Mouse (Mus musculus): ENCODE results near the gene Tm4sf19. TPM values are rescaled to one million over a fixed set of nuclear protein-coding genes. Genes with fewer than 3 reads are reported as not detected.
"Not testable (repeated sequence)": the region's sequence is repeated elsewhere in the genome, so short reads cannot be mapped to it uniquely, and the experiment has no call there.

Tm4sf19 gene
- total RNA-seq, 2 experiments from 2014 or later: not detected

- DNase-seq: peak; percentile 69
- no peak for TF ChIP-seq CTCF (IDR thresholded peaks at IDR 0.05)
- peak overlapping the region; percentile 31 for H3K4me3 ChIP-seq
- peak overlapping the region; percentile 93 for H3K27ac ChIP-seq
- intact Hi-C loops (cut with DNase I): loop anchor here (5.0 kb wide), 2 partner anchors 102 to 157 kb away; partner anchors contain the start of genes Rnf168 and Ubxn7
Observed at GRCm38 (mm10) chr16:32434066-32434465, 33.8 kb downstream of the Tm4sf19 start.

- H3K27ac ChIP-seq: peak overlapping the region; percentile 93
- no peak overlapping the region for H3K4me3 ChIP-seq
- TF ChIP-seq CTCF (IDR thresholded peaks at IDR 0.05): no peak
- DNase-seq: no peak
- intact Hi-C loops (cut with DNase I): loop anchor here (5.0 kb wide), 2 partner anchors 102 to 157 kb away; partner anchors contain the start of genes Rnf168 and Ubxn7
Observed at GRCm38 (mm10) chr16:32434691-32435090, 34.4 kb downstream of the Tm4sf19 start.

- Histone ChIP-seq H3K4me3 (no peak overlapping the region), H3K27ac (peak overlapping the region; percentile 93)
- intact Hi-C loops (cut with DNase I): no loop called here
- no peak for DNase-seq
- no peak for TF ChIP-seq CTCF (IDR thresholded peaks at IDR 0.05)
Observed at GRCm38 (mm10) chr16:32436657-32437056, 36.4 kb downstream of the Tm4sf19 start.

- H3K27ac ChIP-seq: peak overlapping the region; percentile 93
- TF ChIP-seq CTCF (IDR thresholded peaks at IDR 0.05): no peak
- DNase-seq: peak; percentile 40
- no peak overlapping the region for H3K4me3 ChIP-seq
- intact Hi-C loops (cut with DNase I): no loop called here
Observed at GRCm38 (mm10) chr16:32437266-32437665, 37.0 kb downstream of the Tm4sf19 start.

GRCm38 (mm10) chr16:32441432-32441831 lies 41.1 kb downstream of the Tm4sf19 start:
- Histone ChIP-seq H3K4me3 (no peak overlapping the region), H3K27ac (peak overlapping the region; percentile 17; the same call in 1 of the 2 replicates)
- intact Hi-C loops (cut with DNase I): no loop called here
- no peak for TF ChIP-seq CTCF (IDR thresholded peaks at IDR 0.05)
- DNase-seq: no peak

GRCm38 (mm10) chr16:32444615-32445014 lies 44.3 kb downstream of the Tm4sf19 start:
- DNase-seq; H3K27ac ChIP-seq; intact Hi-C loops (cut with DNase I); H3K4me3 ChIP-seq: not testable (repeated sequence)

- intact Hi-C loops (cut with DNase I): no loop called here
- Histone ChIP-seq H3K27ac (0 out of 2 replicates have a peak overlapping the region, but pooled peaks have one; percentile 20), H3K4me3 (no peak overlapping the region)
- DNase-seq: no peak
- TF ChIP-seq CTCF (IDR thresholded peaks at IDR 0.05): no peak
Observed at GRCm38 (mm10) chr16:32445558-32445957, 45.3 kb downstream of the Tm4sf19 start.

GRCm38 (mm10) chr16:32446563-32447138 lies 46.3 kb downstream of the Tm4sf19 start:
- no peak for TF ChIP-seq CTCF (IDR thresholded peaks at IDR 0.05)

GRCm38 (mm10) chr16:32449665-32450064 lies 49.4 kb downstream of the Tm4sf19 start:
- DNase-seq: no peak
- TF ChIP-seq CTCF (IDR thresholded peaks at IDR 0.05): no peak
- intact Hi-C loops (cut with DNase I): no loop called here
- Histone ChIP-seq H3K4me3 (no peak overlapping the region), H3K27ac (0 out of 2 replicates have a peak overlapping the region, but pooled peaks have one; percentile 10)

More at GRCm38 (mm10) chr16:32446563-32447138, 46.3 kb downstream of the Tm4sf19 start:
- DNase-seq: no peak
- no peak overlapping the region for H3K27ac ChIP-seq
- H3K4me3 ChIP-seq: no peak overlapping the region
- intact Hi-C loops (cut with DNase I): no loop called here

- no peak overlapping the region for H3K4me3 ChIP-seq
- H3K27ac ChIP-seq: no peak overlapping the region
- TF ChIP-seq CTCF (IDR thresholded peaks at IDR 0.05): no peak
- intact Hi-C loops (cut with DNase I): no loop called here
- DNase-seq: no peak
Observed at GRCm38 (mm10) chr16:32450133-32450532, 49.8 kb downstream of the Tm4sf19 start.

- no peak for TF ChIP-seq CTCF (IDR thresholded peaks at IDR 0.05)
- Histone ChIP-seq H3K4me3 (no peak overlapping the region), H3K27ac (no peak overlapping the region)
- intact Hi-C loops (cut with DNase I): no loop called here
- no peak for DNase-seq
Observed at GRCm38 (mm10) chr16:32453102-32453501, 52.8 kb downstream of the Tm4sf19 start.

GRCm38 (mm10) chr16:32454646-32455045 lies 54.3 kb downstream of the Tm4sf19 start:
- DNase-seq: no peak
- no peak for TF ChIP-seq CTCF (IDR thresholded peaks at IDR 0.05)
- Histone ChIP-seq H3K4me3 (no peak overlapping the region), H3K27ac (no peak overlapping the region)
- intact Hi-C loops (cut with DNase I): loop anchor here (5.0 kb wide), 1 partner anchor 187 kb away; no protein-coding TSS in a partner anchor

- TF ChIP-seq CTCF (IDR thresholded peaks at IDR 0.05): no peak
- no peak overlapping the region for H3K4me3 ChIP-seq
Observed at GRCm38 (mm10) chr16:32456086-32456485, 55.8 kb downstream of the Tm4sf19 start.

GRCm38 (mm10) chr16:32456761-32457160 lies 56.5 kb downstream of the Tm4sf19 start:
- DNase-seq: no peak
- Histone ChIP-seq H3K4me3 (no peak overlapping the region), H3K27ac (peak overlapping the region; percentile 82; the same call in 1 of the 2 replicates)
- TF ChIP-seq CTCF (IDR thresholded peaks at IDR 0.05): no peak
- intact Hi-C loops (cut with DNase I): loop anchor here (2.0 to 5.0 kb wide), 2 partner anchors 84 to 189 kb away; no protein-coding TSS in a partner anchor

More at GRCm38 (mm10) chr16:32456086-32456485, 55.8 kb downstream of the Tm4sf19 start:
- no peak overlapping the region for H3K27ac ChIP-seq
- no peak for DNase-seq
- intact Hi-C loops (cut with DNase I): loop anchor here (2.0 to 5.0 kb wide), 2 partner anchors 83 to 189 kb away; no protein-coding TSS in a partner anchor

Other genes with a start within 250 kb of the Tm4sf19 start
- gene Nrros, start 234.9 kb upstream of the Tm4sf19 start, total RNA-seq (2021): 1 to 10 TPM; 1.6 TPM
- not detected for gene Bex6, start 220.7 kb upstream of the Tm4sf19 start, total RNA-seq (2021)
- gene Fbxo45, start 153.3 kb upstream of the Tm4sf19 start, total RNA-seq (2021): 10 to 100 TPM; 15.1 to 16.6 TPM
- gene Wdr53, start 153.3 kb upstream of the Tm4sf19 start, total RNA-seq (2021): 1 to 10 TPM; 6.2 to 7.8 TPM
- 10 to 100 TPM; 59.1 to 76.9 TPM for gene Smco1, start 129.0 kb upstream of the Tm4sf19 start, total RNA-seq (2021)
- 10 to 100 TPM in 1 of 2 experiments, 1 to 10 TPM in 1; 8.6 to 10.5 TPM for gene Rnf168, start 123.0 kb upstream of the Tm4sf19 start, total RNA-seq (2021)
- gene Ubxn7, start 68.2 kb upstream of the Tm4sf19 start, total RNA-seq (2021): 10 to 100 TPM; 14.5 to 16.1 TPM
- 1 to 10 TPM; 5.3 TPM for gene Tctex1d2, start 19.2 kb downstream of the Tm4sf19 start, total RNA-seq (2021)
- gene Pcyt1a, start 30.4 kb downstream of the Tm4sf19 start, total RNA-seq (2021): 100 to 1,000 TPM; 108 to 123 TPM
- not detected for gene Slc51a, start 87.4 kb downstream of the Tm4sf19 start, total RNA-seq (2021)
- gene Zdhhc19, start 95.8 kb downstream of the Tm4sf19 start, total RNA-seq (2021): not detected
- 100 to 1,000 TPM in 1 of 2 experiments, 10 to 100 TPM in 1; 77.4 to 174 TPM for gene Tfrc, start 208.4 kb downstream of the Tm4sf19 start, total RNA-seq (2021)
- gene Tnk2, start 243.4 kb downstream of the Tm4sf19 start, total RNA-seq (2021): 10 to 100 TPM; 48.4 to 54.4 TPM